Mouse (Mus musculus): ENCODE measurements at regions not wholly inside any gene's neighbourhood (a gene's known extent, or its start where the extent isn't known, plus 50 kb on each side); places are given as distances from the start of the nearest gene placed in this dataset.

DNA sequence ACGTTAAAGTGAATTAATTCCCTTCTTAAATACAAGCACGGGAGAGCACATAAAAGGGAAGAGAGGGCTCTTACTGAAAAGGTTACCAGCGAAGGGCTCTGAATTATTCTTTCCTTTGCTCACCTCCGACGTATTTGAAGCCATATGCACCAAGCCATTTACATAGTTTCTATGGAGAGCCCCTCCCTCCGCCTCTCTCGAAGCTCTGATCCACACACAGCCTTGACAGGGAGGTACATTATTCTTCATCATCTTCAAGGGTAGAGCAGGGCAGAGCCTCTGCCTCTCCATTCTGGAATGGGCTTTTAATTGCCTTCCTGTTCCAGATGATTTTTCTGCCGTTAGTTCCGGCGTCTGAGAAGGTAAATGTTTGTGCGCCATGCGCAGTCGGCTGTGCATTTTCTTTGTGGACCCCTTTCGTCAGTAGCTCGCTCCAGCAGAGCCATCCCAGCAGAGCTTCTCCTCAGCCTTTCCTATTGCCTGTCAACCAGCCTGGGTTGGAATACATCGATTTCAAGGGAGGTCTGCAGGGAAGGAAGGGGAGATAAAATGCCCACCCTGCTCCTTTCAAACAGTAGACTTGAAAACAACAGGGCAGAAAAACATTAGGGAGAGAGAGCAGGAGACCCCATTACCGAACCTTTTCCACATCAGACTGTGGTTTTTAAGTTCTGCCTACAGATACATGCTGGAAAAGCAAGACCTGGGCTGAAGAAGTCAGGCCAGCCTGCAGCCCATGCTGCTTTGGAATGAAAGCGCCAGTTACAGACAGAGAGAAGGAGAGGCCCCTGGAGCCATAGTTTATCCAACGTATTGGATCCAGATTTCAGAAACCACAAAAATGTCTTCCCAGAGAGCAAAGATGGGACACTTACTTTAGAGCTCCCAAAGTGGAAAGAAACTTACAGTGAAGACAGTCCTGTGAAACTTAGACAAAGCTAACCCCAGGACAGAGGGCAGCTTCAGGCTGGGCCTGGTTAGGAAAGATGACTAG is 124.1 kb downstream of the Edn3 start:
- H3K27ac ChIP-seq (ENCODE audit: insufficient read depth, low read depth, low read length), result no peak overlapping the region
- no peak for TF ChIP-seq CTCF (IDR thresholded peaks at IDR 0.05; ENCODE audit: low read depth, low read length)
- TF ChIP-seq POLR2A (IDR thresholded peaks at IDR 0.05; ENCODE audit: borderline replicate concordance, low read depth, low read length), result no peak

DNA sequence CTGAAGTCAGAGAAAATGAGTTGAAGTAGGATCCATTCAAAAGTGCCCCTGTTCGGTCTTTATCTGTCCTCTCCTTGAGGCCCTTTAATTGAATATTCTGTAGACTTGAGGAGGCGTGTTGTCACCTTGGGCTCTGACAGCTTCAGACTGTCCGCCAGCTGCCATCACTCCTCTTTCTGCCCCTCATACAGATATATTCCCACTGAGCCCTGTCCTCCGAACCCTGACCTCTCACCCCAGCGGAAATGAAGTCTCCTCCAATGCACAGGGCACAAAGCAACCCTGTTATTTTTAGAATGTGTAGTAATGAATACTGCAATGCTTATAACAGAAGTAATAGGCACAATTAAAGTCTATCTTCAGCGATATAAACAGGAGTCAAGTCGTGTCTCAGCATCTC is 117.4 kb upstream of the Gm14444 start:
- H3K4me3 ChIP-seq (ENCODE audit: insufficient read depth, low read length), result no peak overlapping the region

More for the DNA sequence above, 124.1 kb downstream of the Edn3 start:
- no peak overlapping the region for H3K4me3 ChIP-seq (ENCODE audit: insufficient read depth, low read length)
- no peaks in the 10 kb centered on the region for H3K4me1 ChIP-seq (ENCODE audit: control insufficient read depth, insufficient read depth, low read length)

DNA sequence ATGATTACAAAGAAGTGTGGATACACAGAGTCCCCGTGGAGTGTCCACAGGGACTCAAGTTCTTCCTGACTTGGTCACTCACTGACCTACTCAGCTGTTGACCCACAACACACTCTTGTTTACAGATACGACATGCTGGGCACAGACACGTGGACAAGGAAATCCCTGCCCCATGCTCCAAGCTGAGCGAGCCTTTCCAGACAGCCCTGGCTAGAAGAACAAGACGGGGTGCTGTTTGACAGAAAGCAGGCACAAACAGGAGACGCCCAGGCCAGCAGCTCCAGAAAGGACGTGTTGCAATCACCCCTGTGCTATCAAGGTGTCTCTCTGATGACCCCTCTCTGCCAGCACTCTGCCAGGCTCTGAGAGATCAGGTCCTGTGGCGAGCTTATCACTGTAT is 112.6 kb upstream of the Gm14444 start:
- Histone ChIP-seq H3K27ac (ENCODE audit: insufficient read depth, low read depth, low read length) (no peak overlapping the region), H3K4me3 (ENCODE audit: insufficient read depth, low read length) (no peak overlapping the region), H3K4me1 (ENCODE audit: control insufficient read depth, insufficient read depth, low read length) (no peaks in the 10 kb centered on the region)
- TF ChIP-seq POLR2A (IDR thresholded peaks at IDR 0.05; ENCODE audit: borderline replicate concordance, low read depth, low read length) (no peak), CTCF (IDR thresholded peaks at IDR 0.05; ENCODE audit: low read depth, low read length) (no peak)

More for the DNA sequence above, 117.4 kb upstream of the Gm14444 start:
- Histone ChIP-seq H3K4me1 (ENCODE audit: control insufficient read depth, insufficient read depth, low read length) (no peaks in the 10 kb centered on the region), H3K27ac (ENCODE audit: insufficient read depth, low read depth, low read length) (no peak overlapping the region)
- TF ChIP-seq CTCF (IDR thresholded peaks at IDR 0.05; ENCODE audit: low read depth, low read length) (no peak), POLR2A (IDR thresholded peaks at IDR 0.05; ENCODE audit: borderline replicate concordance, low read depth, low read length) (no peak)

DNA sequence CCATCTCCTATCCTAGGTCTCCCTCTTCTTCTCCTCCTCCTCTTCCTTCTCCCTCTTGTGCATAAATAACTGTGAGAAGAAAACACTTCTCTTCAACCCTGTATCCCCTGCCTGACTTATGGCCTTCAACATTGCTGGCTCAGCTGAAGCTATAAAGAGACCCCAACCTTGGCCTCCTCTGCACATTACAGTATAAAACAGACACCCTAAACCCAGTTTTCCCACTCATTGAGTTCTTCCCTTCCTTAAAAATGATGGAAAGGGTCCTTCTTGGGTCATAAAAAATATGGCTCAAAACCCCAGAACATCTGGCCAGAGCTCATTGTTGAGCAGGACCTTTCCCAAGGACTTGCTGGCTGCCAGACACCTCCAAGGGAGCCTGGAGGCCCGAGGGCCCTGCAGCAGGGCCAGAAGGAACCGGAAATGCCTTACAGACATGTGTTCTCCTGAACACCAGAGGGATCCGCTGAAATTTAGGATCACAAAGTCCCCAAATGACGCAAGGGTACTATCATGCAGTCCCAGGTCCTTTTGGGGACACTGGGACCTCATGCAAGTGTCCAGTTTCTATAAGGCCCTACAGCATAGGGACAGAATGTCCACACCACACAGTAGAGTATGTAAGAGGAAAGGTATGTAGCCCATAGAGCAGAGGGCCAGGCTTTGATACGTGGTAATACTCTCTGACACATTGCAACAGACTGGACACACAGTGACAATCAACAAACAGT is 109.9 kb upstream of the Gm14444 start:
- no peak for TF ChIP-seq POLR2A (IDR thresholded peaks at IDR 0.05; ENCODE audit: borderline replicate concordance, low read depth, low read length)
- TF ChIP-seq CTCF (IDR thresholded peaks at IDR 0.05; ENCODE audit: low read depth, low read length), result no peak
- H3K4me3 ChIP-seq (ENCODE audit: insufficient read depth, low read length), result no peak overlapping the region
- no peaks in the 10 kb centered on the region for H3K4me1 ChIP-seq (ENCODE audit: control insufficient read depth, insufficient read depth, low read length)
- no peak overlapping the region for H3K27ac ChIP-seq (ENCODE audit: insufficient read depth, low read depth, low read length)

DNA sequence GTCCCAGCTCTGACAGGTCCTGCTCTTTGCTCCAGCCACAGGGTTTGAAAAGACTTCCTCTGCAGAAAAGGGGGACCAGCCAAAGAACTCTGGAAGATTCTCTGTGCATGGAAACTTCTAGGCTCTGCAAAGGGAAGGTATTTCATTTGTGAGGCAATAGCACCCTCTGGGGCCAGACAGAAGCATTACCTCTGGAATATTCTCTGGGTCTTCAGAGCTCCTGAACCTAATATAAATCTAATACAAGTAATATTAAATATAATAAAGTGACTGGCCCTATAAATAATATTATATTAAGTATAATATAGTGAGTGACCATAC is 109.4 kb upstream of the Gm14444 start:
- TF ChIP-seq POLR2A (IDR thresholded peaks at IDR 0.05; ENCODE audit: borderline replicate concordance, low read depth, low read length), result no peak
- TF ChIP-seq CTCF (IDR thresholded peaks at IDR 0.05; ENCODE audit: low read depth, low read length), result no peak
- H3K4me1 ChIP-seq (ENCODE audit: control insufficient read depth, insufficient read depth, low read length), result no peaks in the 10 kb centered on the region
- no peak overlapping the region for H3K27ac ChIP-seq (ENCODE audit: insufficient read depth, low read depth, low read length)
- no peak overlapping the region for H3K4me3 ChIP-seq (ENCODE audit: insufficient read depth, low read length)

DNA sequence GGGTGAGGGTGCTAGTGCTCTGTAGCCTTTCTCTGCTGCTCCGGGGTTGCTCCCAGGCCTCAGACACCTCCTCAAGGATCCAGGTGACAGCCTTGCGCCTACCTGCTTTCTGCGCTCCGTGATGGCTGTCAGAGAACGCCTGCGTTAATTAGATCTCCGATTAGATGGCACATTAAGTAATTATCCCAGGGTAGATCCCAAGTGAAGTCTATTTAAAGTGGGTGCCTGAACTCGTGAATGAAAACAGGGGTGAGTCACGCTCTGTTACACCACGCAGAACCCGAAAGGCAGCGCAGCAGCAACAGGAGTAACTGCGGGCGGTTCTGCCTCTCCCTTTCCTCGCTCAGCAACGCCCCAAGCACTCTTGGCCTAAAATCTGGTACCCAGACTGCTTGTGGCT is 108.2 kb upstream of the Gm14444 start:
- Histone ChIP-seq H3K4me1 (ENCODE audit: control insufficient read depth, insufficient read depth, low read length) (no peaks in the 10 kb centered on the region), H3K27ac (ENCODE audit: insufficient read depth, low read depth, low read length) (no peak overlapping the region), H3K4me3 (ENCODE audit: insufficient read depth, low read length) (no peak overlapping the region)
- TF ChIP-seq POLR2A (IDR thresholded peaks at IDR 0.05; ENCODE audit: borderline replicate concordance, low read depth, low read length), result no peak
- TF ChIP-seq CTCF (IDR thresholded peaks at IDR 0.05; ENCODE audit: low read depth, low read length), result no peak

DNA sequence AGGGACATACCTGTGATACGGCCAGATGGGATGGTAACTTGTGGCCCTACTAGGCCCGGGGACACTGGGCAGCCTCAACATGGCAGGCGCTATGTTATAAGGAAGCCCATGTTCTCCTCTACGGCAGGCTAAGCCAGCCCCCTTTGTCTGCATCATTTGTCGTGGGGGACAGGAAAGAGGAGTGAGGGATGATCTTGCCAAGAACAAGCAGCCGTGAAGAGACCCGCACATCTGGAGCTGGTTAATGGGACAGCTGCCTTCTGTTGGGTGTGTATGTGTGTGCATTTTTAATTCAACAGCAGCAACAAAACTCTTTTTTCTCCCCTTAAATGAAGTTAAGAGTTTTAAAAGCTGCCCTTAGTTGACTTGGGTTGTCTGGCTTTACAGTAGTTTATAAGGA is 106.4 kb upstream of the Gm14444 start:
- TF ChIP-seq CTCF (IDR thresholded peaks at IDR 0.05; ENCODE audit: low read depth, low read length) (no peak), POLR2A (IDR thresholded peaks at IDR 0.05; ENCODE audit: borderline replicate concordance, low read depth, low read length) (no peak)
- Histone ChIP-seq H3K4me1 (ENCODE audit: control insufficient read depth, insufficient read depth, low read length) (no peaks in the 10 kb centered on the region), H3K4me3 (ENCODE audit: insufficient read depth, low read length) (no peak overlapping the region), H3K27ac (ENCODE audit: insufficient read depth, low read depth, low read length) (no peak overlapping the region)

DNA sequence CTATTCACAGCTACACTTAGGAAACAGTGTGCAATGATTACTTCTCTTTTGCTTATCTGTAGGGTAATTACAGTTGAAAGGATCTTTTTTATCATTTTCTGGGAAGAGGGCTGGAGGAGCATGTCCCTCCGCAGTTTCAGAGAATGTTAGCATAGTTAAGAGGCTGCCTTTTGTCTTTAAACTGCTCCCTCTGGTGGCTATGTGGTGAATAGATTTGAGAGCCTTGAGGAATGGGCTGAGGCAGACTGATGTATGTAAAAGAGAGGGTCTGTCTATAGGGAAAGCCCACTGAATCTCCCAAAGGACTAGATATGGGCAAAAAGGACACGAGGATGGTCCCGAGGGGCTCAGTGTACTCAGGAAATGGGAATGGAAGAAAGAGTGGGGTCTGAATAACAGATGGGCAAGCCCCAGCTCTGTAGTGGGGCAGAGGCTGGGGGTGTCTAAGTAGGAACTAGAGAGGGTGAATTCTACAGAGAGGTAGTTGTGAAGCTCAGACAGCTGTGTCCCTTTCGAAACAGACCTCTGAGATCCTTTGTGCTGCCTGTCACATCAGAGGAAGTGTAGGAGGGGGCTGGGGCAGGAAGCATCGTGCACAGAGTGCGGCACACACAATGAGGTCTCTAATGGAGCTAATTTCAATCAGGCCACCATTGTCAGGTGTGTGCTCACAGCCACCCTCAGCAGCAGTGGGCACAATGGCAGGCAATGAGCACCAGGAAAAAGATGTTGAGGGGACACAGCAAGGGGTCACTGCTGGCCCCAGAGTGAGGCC is 104.0 kb upstream of the Gm14444 start:
- TF ChIP-seq POLR2A (IDR thresholded peaks at IDR 0.05; ENCODE audit: borderline replicate concordance, low read depth, low read length), result no peak
- no peak for TF ChIP-seq CTCF (IDR thresholded peaks at IDR 0.05; ENCODE audit: low read depth, low read length)
- H3K4me1 ChIP-seq (ENCODE audit: control insufficient read depth, insufficient read depth, low read length), result no peaks in the 10 kb centered on the region
- H3K4me3 ChIP-seq (ENCODE audit: insufficient read depth, low read length), result no peak overlapping the region
- H3K27ac ChIP-seq (ENCODE audit: insufficient read depth, low read depth, low read length), result no peak overlapping the region

DNA sequence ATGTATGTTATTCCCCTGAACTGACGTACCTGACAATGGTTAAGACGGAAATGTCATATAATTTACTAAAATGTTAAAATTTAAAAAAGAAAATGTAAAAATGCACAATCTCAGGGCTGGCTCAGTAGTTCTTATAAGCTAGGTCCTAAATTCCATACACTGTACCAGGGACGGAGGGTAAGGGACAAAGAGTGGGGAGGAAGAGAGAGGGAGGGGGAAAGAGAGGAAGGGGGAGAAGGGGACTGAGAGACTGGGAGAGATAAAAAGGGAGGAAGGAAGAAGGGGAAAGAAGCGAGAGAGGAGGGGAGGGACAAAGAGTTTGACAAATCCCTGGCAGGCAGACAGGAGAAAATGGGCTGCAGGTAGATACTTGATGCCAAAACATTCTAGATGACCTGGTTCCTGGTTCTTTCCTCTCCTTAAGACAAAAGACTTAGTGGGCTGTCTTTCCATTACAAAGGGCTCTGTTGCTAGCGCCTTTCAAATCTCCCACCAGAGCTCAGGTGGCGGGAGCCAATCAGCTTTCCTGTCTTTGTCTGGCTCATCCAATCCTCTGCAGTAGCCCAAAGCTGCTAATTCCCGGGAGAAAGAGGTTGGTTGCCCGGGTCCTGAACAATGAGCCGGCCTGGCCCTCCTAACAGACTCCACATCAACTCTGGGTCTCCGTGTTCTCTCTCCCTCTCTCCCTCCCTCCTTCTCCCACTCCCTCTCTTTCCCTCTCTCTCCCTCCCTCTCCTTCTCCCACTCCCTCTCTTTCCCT is 92.7 kb upstream of the Gm14444 start:
- Histone ChIP-seq H3K27ac (ENCODE audit: insufficient read depth, low read depth, low read length) (no peak overlapping the region), H3K4me3 (ENCODE audit: insufficient read depth, low read length) (no peak overlapping the region), H3K4me1 (ENCODE audit: control insufficient read depth, insufficient read depth, low read length) (no peaks in the 10 kb centered on the region)
- no peak for TF ChIP-seq CTCF (IDR thresholded peaks at IDR 0.05; ENCODE audit: low read depth, low read length)
- TF ChIP-seq POLR2A (IDR thresholded peaks at IDR 0.05; ENCODE audit: borderline replicate concordance, low read depth, low read length), result no peak

Measured in bone marrow macrophage, adult 2 months (primary cell).